Mouse (Mus musculus) olfactory bulb, adult 2 months (tissue): ENCODE results near the gene Cmklr1.

Source experiments
- CTCF ChIP-seq: fragments of 200-500 bp; IDR thresholded peaks from 2 replicates; pipeline ENCODE4 v1.5.1; 2012; ENCODE audit warnings: low read depth, mild to moderate bottlenecking, low read length, moderate library complexity; ENCODE audit not compliant: insufficient read depth
- POLR2A ChIP-seq: fragments of 200-500 bp; IDR thresholded peaks from 2 replicates; pipeline ENCODE4 v1.6.1; 2012; ENCODE audit warnings: mild to moderate bottlenecking, low read depth, low read length, moderate library complexity; ENCODE audit not compliant: insufficient read depth

DNA sequence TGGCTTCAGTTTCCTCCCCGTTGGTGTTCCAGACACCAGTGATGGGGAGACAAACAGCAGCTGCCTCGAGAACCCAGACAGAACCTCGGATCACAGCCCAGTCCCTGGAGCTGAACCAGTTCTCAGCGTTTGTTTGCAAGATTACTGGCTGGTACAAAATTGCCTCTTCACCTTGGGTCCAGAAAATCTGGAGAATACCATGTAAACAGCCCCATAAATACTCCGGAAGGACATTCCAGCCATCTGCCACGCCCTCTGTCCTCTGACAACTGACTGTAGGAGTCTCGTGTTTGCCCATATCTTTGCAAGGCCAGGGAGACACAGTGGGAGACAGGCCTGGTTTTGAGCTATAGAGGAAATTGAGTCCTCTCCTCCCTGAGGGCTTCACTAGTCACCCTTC, 24.6 kb upstream of the Cmklr1 start:
- no peak for TF ChIP-seq CTCF
- TF ChIP-seq POLR2A: no peak
